ENCODE assay signal across 8 mouse cellular contexts in genomic region chr14:101653581-101654525, GRCm38 (mm10). TPM values are rescaled to one million over a fixed set of nuclear protein-coding genes. Genes with fewer than 3 reads are reported as not detected.
A peak's percentile ranks its signal among the peaks of the same experiment; 100 is the strongest.
DNase-seq lines count a peak whose midpoint lies in the region; ATAC-seq lines count a peak whose summit lies in the region.

Uchl3 (plus strand) TSS chr14:101653967.

- H3K9me3 ChIP-seq in hindbrain, embryonic 15.5 days: no peaks in the 10 kb centered on the region

- H3K4me1 ChIP-seq in hindbrain, embryonic 15.5 days (replicated peaks): peaks cover 10% of the 10 kb centered on the region

- H3K9ac ChIP-seq in hindbrain, embryonic 15.5 days: peak within 1 kb of the TSS; percentile 74

- peak within 1 kb of the TSS; percentile 84 for H3K27ac ChIP-seq in hindbrain, embryonic 15.5 days (replicated peaks)

- peak within 1 kb of the TSS; percentile 72 for H3K4me3 ChIP-seq in hindbrain, embryonic 15.5 days

- WGBS in hindbrain, embryonic 15.5 days: under 1% methylated on average over 74 of the region's 81 CpGs

- peak; percentile 91 for ATAC-seq in hindbrain, embryonic 15.5 days (ENCODE audit: low FRiP score, low read depth)

- peak; percentile 94 for DNase-seq in R1 (ENCODE audit: low read depth, low spot score)
- peak; percentile 99 to 100 for DNase-seq in cerebellum, postnatal 25 days
- DNase-seq in frontal cortex, postnatal 36 days (ENCODE audit: low spot score in 2 of 2): peak; percentile 98
- peak; percentile 94 for DNase-seq in left cerebral cortex, adult 11 months (ENCODE audit: low spot score)
- DNase-seq in lung, postnatal 4 days: peak; percentile 92 to 98
- DNase-seq in retina, postnatal 7 days (ENCODE audit: low read depth, low spot score): peak; percentile 97
- peak; percentile 98 for DNase-seq in urinary bladder, adult 2 months (ENCODE audit: low spot score)

- peak within 1 kb of the TSS; percentile 66 for H3K4me2 ChIP-seq in hindbrain, embryonic 15.5 days

- H3K27me3 ChIP-seq in hindbrain, embryonic 15.5 days: no peaks in the 10 kb centered on the region

- no peaks in the 10 kb centered on the region for H3K36me3 ChIP-seq in hindbrain, embryonic 15.5 days

RNA-seq across cellular contexts. Expression of gene Uchl3, which starts in this region (rescaled TPM):
- 252 and 255 TPM in 2 replicates for polyA plus RNA-seq in hindbrain, embryonic 15.5 days (2015; fragmentation: Nextera tagmentation; extraction: Ambion mirVana)
- polyA plus RNA-seq in urinary bladder, adult 2 months (2012; rRNA removed): 37.3 and 51.5 TPM in 2 replicates

Comparison
In these comparisons a context has a peak if more than half of its experiments do, and no peak if none do; other contexts are left out.
1. Peak in every context shown above with its lines: DNase-seq, ATAC-seq, H3K4me3 ChIP-seq and H3K27ac ChIP-seq.